Mouse (Mus musculus): ENCODE results near the gene Tbc1d15. TPM values are rescaled to one million over a fixed set of nuclear protein-coding genes. Genes with fewer than 3 reads are reported as not detected.

Tbc1d15 gene
- polyA plus RNA-seq (2014; fragmentation: Illumina TruSeq; extraction: RNeasy Lipid Tissue Mini Kit (QIAGEN cat#74804); ENCODE audit: low read depth, low replicate concordance), result 45.7 TPM

GRCm38 (mm10) chr10:115251088-115251934, at the start of gene Tbc1d15:
Gene Tbc1d15, minus strand, starts transcription at chr10:115251467.

DNA sequence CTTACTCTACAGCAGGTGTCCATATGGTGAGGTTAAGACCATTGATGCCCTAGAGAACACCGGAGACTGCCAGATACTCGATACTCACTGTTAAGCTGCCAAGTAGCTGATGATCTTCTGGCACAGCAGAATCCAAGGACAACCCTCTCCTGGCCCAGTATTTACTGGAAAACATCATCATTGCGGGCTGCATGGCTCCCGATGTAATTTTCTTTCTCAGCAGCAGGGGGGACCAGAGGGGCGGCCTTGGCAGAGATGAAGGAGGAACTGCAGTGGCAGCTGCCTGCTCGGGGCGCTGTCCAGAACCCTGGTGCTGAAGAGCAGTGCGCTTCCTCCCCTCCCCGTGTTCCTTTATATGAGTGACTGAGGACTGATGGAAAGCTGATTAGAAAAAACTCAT, 66.6 kb downstream of the Tbc1d15 start, which contains the start of gene Tph2:
Gene Tph2, minus strand, starts transcription at position 326 of the 400 bp plus-strand sequence.

Other genes with a start within 250 kb of the Tbc1d15 start
- gene Tph2, start 66.4 kb downstream of the Tbc1d15 start, polyA plus RNA-seq (2014; fragmentation: Illumina TruSeq; extraction: RNeasy Lipid Tissue Mini Kit (QIAGEN cat#74804); ENCODE audit: low read depth, low replicate concordance), result not detected
- 30.3 TPM for gene Rab21, start 64.1 kb upstream of the Tbc1d15 start, polyA plus RNA-seq (2014; fragmentation: Illumina TruSeq; extraction: RNeasy Lipid Tissue Mini Kit (QIAGEN cat#74804); ENCODE audit: low read depth, low replicate concordance)
- 23.2 TPM for gene Tmem19, start 111.0 kb upstream of the Tbc1d15 start, polyA plus RNA-seq (2014; fragmentation: Illumina TruSeq; extraction: RNeasy Lipid Tissue Mini Kit (QIAGEN cat#74804); ENCODE audit: low read depth, low replicate concordance)
- 8.6 TPM for gene Thap2, start 133.0 kb upstream of the Tbc1d15 start, polyA plus RNA-seq (2014; fragmentation: Illumina TruSeq; extraction: RNeasy Lipid Tissue Mini Kit (QIAGEN cat#74804); ENCODE audit: low read depth, low replicate concordance)
- 66.4 TPM for gene Zfc3h1, start 133.5 kb upstream of the Tbc1d15 start, polyA plus RNA-seq (2014; fragmentation: Illumina TruSeq; extraction: RNeasy Lipid Tissue Mini Kit (QIAGEN cat#74804); ENCODE audit: low read depth, low replicate concordance)

Data from adipose tissue, adult 10 weeks (tissue).